Mouse (Mus musculus): ENCODE results near the gene Slc34a2. TPM values are rescaled to one million over a fixed set of nuclear protein-coding genes. Genes with fewer than 3 reads are reported as not detected.

Slc34a2 gene
- polyA plus RNA-seq, 1 experiment from 2014 or later, result not detected

DNA sequence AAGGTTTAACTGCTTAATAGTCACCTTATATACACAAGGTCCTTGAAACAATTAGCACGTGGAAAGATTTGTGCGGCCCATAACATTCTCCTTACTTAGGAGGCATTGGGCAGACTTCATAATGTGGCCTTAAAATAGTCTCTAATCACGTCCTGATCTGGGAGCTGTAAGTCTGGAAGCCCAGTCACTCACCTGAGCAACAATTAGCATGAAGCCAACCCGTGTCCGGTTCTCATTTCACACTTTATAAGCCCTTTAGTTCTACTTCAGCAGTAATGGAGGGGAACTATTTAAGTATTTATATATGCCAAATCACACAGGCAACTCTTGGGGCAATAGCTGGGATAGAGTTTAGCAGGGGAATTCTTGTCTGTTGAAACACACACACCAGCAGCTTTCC is 21.3 kb upstream of the Slc34a2 start:
- DNase-seq (ENCODE audit: low spot score) (no peak), ATAC-seq (replicated peaks; ENCODE audit: insufficient number of reproducible peaks, low FRiP score, low TSS enrichment, low read depth) (no peak)
- Histone ChIP-seq H3K9ac (replicated peaks; ENCODE audit: low read length) (no peak overlapping the region), H3K4me1 (ENCODE audit: control insufficient read depth, insufficient read depth, low read length) (no peaks in the 10 kb centered on the region), H3K27ac (replicated peaks; ENCODE audit: low read depth, low read length) (no peak overlapping the region), H3K4me3 (ENCODE audit: low read depth, low read length) (no peak overlapping the region), H3K4me2 (ENCODE audit: low read depth, low read length) (no peak overlapping the region), H3K36me3 (replicated peaks; ENCODE audit: control insufficient read depth, insufficient read depth, low read depth, low read length) (no peaks in the 10 kb centered on the region), H3K9me3 (replicated peaks; ENCODE audit: control insufficient read depth, low read length) (no peaks in the 10 kb centered on the region), H3K27me3 (ENCODE audit: control insufficient read depth, insufficient read depth, low read length) (no peaks in the 10 kb centered on the region)
- WGBS, result 74% methylated on average over 5 of the region's 5 CpGs

DNA sequence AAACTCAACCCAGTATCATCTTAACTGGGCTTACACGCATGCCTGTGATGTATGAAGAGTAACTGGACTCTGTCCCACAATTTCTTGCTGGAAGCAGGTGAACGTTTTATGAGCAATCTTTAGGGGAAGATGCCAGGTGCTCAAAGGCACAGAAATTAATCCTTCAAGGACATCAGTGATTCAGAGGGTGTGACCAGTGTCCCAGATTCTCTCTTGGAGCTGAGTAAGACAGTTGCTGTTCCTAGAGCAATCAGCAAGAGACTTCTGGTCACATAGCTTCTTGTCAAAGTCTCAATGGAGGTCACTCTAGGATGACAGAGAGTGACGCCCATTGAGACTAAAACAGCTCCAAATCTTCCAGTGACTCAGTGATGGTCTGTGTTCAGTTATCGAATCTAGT is 19.6 kb upstream of the Slc34a2 start:
- 84% methylated on average over 4 of the region's 4 CpGs for WGBS
- H3K4me2 ChIP-seq (ENCODE audit: low read depth, low read length), result no peak overlapping the region

GRCm38 (mm10) chr5:53023432-53023831 is 14.4 kb upstream of the Slc34a2 start:
- WGBS, result 51% methylated on average over 2 of the region's 2 CpGs
- no peak overlapping the region for H3K4me2 ChIP-seq (ENCODE audit: low read depth, low read length)

More for the DNA sequence above, 19.6 kb upstream of the Slc34a2 start:
- H3K4me1 ChIP-seq (ENCODE audit: control insufficient read depth, insufficient read depth, low read length), result no peaks in the 10 kb centered on the region
- DNase-seq (ENCODE audit: low spot score) (no peak), ATAC-seq (replicated peaks; ENCODE audit: insufficient number of reproducible peaks, low FRiP score, low TSS enrichment, low read depth) (no peak)
- no peaks in the 10 kb centered on the region for H3K9me3 ChIP-seq (replicated peaks; ENCODE audit: control insufficient read depth, low read length)
- H3K9ac ChIP-seq (replicated peaks; ENCODE audit: low read length), result no peak overlapping the region
- H3K27me3 ChIP-seq (ENCODE audit: control insufficient read depth, insufficient read depth, low read length), result no peaks in the 10 kb centered on the region
- no peak overlapping the region for H3K4me3 ChIP-seq (ENCODE audit: low read depth, low read length)
- no peak overlapping the region for H3K27ac ChIP-seq (replicated peaks; ENCODE audit: low read depth, low read length)
- H3K36me3 ChIP-seq (replicated peaks; ENCODE audit: control insufficient read depth, insufficient read depth, low read depth, low read length), result no peaks in the 10 kb centered on the region

DNA sequence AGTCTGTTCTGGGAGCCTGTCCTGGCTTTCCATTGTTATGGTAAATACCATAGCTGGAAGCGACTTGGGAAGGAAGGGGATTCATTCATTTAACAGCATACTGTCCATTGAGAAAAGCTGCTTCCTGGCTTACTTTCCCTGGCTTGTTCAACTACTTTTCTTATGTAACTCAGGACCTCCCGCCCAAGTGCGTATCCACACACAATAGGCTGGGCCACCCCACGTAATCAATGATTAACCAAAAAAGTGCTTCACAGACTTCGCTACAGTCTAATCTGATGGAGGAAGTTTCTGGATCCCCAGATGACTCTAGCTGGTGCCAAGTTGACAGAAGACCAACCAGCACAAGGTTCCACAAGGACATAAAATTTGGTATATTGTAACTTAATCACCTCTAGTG is 14.0 kb upstream of the Slc34a2 start:
- DNase-seq (ENCODE audit: low spot score) (no peak), ATAC-seq (replicated peaks; ENCODE audit: insufficient number of reproducible peaks, low FRiP score, low TSS enrichment, low read depth) (no peak)
- Histone ChIP-seq H3K27me3 (ENCODE audit: control insufficient read depth, insufficient read depth, low read length) (no peaks in the 10 kb centered on the region), H3K4me3 (ENCODE audit: low read depth, low read length) (no peak overlapping the region), H3K27ac (replicated peaks; ENCODE audit: low read depth, low read length) (no peak overlapping the region), H3K4me1 (ENCODE audit: control insufficient read depth, insufficient read depth, low read length) (no peaks in the 10 kb centered on the region), H3K9ac (replicated peaks; ENCODE audit: low read length) (no peak overlapping the region), H3K4me2 (ENCODE audit: low read depth, low read length) (no peak overlapping the region), H3K36me3 (replicated peaks; ENCODE audit: control insufficient read depth, insufficient read depth, low read depth, low read length) (no peaks in the 10 kb centered on the region), H3K9me3 (replicated peaks; ENCODE audit: control insufficient read depth, low read length) (no peaks in the 10 kb centered on the region)
- WGBS, result 54% methylated on average over 5 of the region's 5 CpGs

More at GRCm38 (mm10) chr5:53023432-53023831, 14.4 kb upstream of the Slc34a2 start:
- ATAC-seq (replicated peaks; ENCODE audit: insufficient number of reproducible peaks, low FRiP score, low TSS enrichment, low read depth), result no peak
- Histone ChIP-seq H3K36me3 (replicated peaks; ENCODE audit: control insufficient read depth, insufficient read depth, low read depth, low read length) (no peaks in the 10 kb centered on the region), H3K4me1 (ENCODE audit: control insufficient read depth, insufficient read depth, low read length) (no peaks in the 10 kb centered on the region), H3K9me3 (replicated peaks; ENCODE audit: control insufficient read depth, low read length) (no peaks in the 10 kb centered on the region), H3K9ac (replicated peaks; ENCODE audit: low read length) (no peak overlapping the region), H3K4me3 (ENCODE audit: low read depth, low read length) (no peak overlapping the region), H3K27me3 (ENCODE audit: control insufficient read depth, insufficient read depth, low read length) (no peaks in the 10 kb centered on the region), H3K27ac (replicated peaks; ENCODE audit: low read depth, low read length) (no peak overlapping the region)
- DNase-seq (ENCODE audit: low spot score), result no peak

- 89% methylated on average over 8 of the region's 8 CpGs for WGBS
- no peaks in the 10 kb centered on the region for H3K9me3 ChIP-seq (replicated peaks; ENCODE audit: control insufficient read depth, low read length)
These were observed 12.5 kb upstream of the Slc34a2 start for GRCm38 (mm10) chr5:53025276-53025973.

GRCm38 (mm10) chr5:53031346-53031745 is 6.5 kb upstream of the Slc34a2 start:
- WGBS, result 77% methylated on average over 1 of the region's 1 CpGs
- H3K36me3 ChIP-seq (replicated peaks; ENCODE audit: control insufficient read depth, insufficient read depth, low read depth, low read length), result no peaks in the 10 kb centered on the region
- H3K27me3 ChIP-seq (ENCODE audit: control insufficient read depth, insufficient read depth, low read length), result no peaks in the 10 kb centered on the region
- no peaks in the 10 kb centered on the region for H3K4me1 ChIP-seq (ENCODE audit: control insufficient read depth, insufficient read depth, low read length)
- no peak for ATAC-seq (replicated peaks; ENCODE audit: insufficient number of reproducible peaks, low FRiP score, low TSS enrichment, low read depth)
- H3K9me3 ChIP-seq (replicated peaks; ENCODE audit: control insufficient read depth, low read length), result no peaks in the 10 kb centered on the region
- DNase-seq (ENCODE audit: low spot score), result no peak
- no peak overlapping the region for H3K4me2 ChIP-seq (ENCODE audit: low read depth, low read length)
- H3K4me3 ChIP-seq (ENCODE audit: low read depth, low read length), result no peak overlapping the region
- no peak overlapping the region for H3K9ac ChIP-seq (replicated peaks; ENCODE audit: low read length)
- H3K27ac ChIP-seq (replicated peaks; ENCODE audit: low read depth, low read length), result no peak overlapping the region

More at GRCm38 (mm10) chr5:53025276-53025973, 12.5 kb upstream of the Slc34a2 start:
- no peaks in the 10 kb centered on the region for H3K27me3 ChIP-seq (ENCODE audit: control insufficient read depth, insufficient read depth, low read length)
- no peak overlapping the region for H3K27ac ChIP-seq (replicated peaks; ENCODE audit: low read depth, low read length)
- ATAC-seq (replicated peaks; ENCODE audit: insufficient number of reproducible peaks, low FRiP score, low TSS enrichment, low read depth) (no peak), DNase-seq (ENCODE audit: low spot score) (no peak)
- H3K4me2 ChIP-seq (ENCODE audit: low read depth, low read length), result no peak overlapping the region
- H3K36me3 ChIP-seq (replicated peaks; ENCODE audit: control insufficient read depth, insufficient read depth, low read depth, low read length), result no peaks in the 10 kb centered on the region
- H3K9ac ChIP-seq (replicated peaks; ENCODE audit: low read length), result no peak overlapping the region
- no peaks in the 10 kb centered on the region for H3K4me1 ChIP-seq (ENCODE audit: control insufficient read depth, insufficient read depth, low read length)
- H3K4me3 ChIP-seq (ENCODE audit: low read depth, low read length), result no peak overlapping the region

DNA sequence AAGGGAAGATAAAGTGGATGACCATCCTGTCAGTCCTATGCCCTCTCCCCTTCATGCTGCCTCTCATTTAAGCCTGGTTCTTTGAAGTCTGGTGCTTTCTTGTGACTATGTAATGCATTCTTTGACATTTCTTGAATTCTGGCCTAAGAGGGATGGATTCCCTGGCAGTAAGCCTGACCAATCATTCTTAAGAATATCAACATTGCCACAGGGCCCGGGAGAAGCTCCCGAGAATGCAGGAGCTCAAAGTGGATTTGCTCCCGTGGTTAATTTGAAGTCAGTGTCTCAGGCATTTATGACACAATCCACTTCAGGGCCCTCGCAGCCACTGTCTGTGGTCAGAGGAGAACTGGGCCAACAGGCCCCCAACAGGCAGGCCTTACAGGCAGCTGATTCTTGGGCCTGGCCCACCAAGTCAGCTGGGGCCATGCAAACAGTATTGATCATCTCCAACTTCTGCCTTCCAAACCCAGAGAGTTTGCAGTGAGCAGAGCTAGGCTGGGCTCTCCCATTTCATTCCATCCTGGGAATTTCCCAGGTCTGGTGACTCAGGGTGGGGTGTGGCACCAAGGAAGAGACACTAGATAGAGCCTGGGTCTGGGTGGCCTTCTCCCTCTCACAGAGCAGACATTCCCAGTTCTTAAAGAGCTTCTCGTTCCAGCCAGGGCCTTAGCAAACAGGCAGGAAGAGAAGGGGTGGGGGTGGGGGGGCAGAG is 4.3 kb downstream of the Slc34a2 start:
- DNase-seq (ENCODE audit: low spot score) (no peak), ATAC-seq (replicated peaks; ENCODE audit: insufficient number of reproducible peaks, low FRiP score, low TSS enrichment, low read depth) (no peak)
- Histone ChIP-seq H3K4me2 (ENCODE audit: low read depth, low read length) (no peak overlapping the region), H3K9me3 (replicated peaks; ENCODE audit: control insufficient read depth, low read length) (no peaks in the 10 kb centered on the region), H3K4me1 (ENCODE audit: control insufficient read depth, insufficient read depth, low read length) (no peaks in the 10 kb centered on the region), H3K36me3 (replicated peaks; ENCODE audit: control insufficient read depth, insufficient read depth, low read depth, low read length) (no peaks in the 10 kb centered on the region), H3K4me3 (ENCODE audit: low read depth, low read length) (no peak overlapping the region), H3K27me3 (ENCODE audit: control insufficient read depth, insufficient read depth, low read length) (no peaks in the 10 kb centered on the region), H3K27ac (replicated peaks; ENCODE audit: low read depth, low read length) (no peak overlapping the region), H3K9ac (replicated peaks; ENCODE audit: low read length) (no peak overlapping the region)
- WGBS, result 62% methylated on average over 5 of the region's 5 CpGs

- Histone ChIP-seq H3K9ac (replicated peaks; ENCODE audit: low read length) (no peak overlapping the region), H3K4me1 (ENCODE audit: control insufficient read depth, insufficient read depth, low read length) (no peaks in the 10 kb centered on the region), H3K27ac (replicated peaks; ENCODE audit: low read depth, low read length) (no peak overlapping the region), H3K27me3 (ENCODE audit: control insufficient read depth, insufficient read depth, low read length) (peaks cover under 1% of the 10 kb centered on the region), H3K4me2 (ENCODE audit: low read depth, low read length) (no peak overlapping the region), H3K36me3 (replicated peaks; ENCODE audit: control insufficient read depth, insufficient read depth, low read depth, low read length) (no peaks in the 10 kb centered on the region), H3K9me3 (replicated peaks; ENCODE audit: control insufficient read depth, low read length) (no peaks in the 10 kb centered on the region), H3K4me3 (ENCODE audit: low read depth, low read length) (no peak overlapping the region)
- DNase-seq (ENCODE audit: low spot score), result no peak
- ATAC-seq (replicated peaks; ENCODE audit: insufficient number of reproducible peaks, low FRiP score, low TSS enrichment, low read depth), result no peak
- WGBS, result 84% methylated on average over 8 of the region's 8 CpGs
These were observed 5.0 kb downstream of the Slc34a2 start for GRCm38 (mm10) chr5:53042771-53043371.

All from embryonic facial prominence, embryonic 11.5 days (tissue).